Mouse (Mus musculus): ENCODE measurements around the gene Brsk1. TPM values are rescaled to one million over a fixed set of nuclear protein-coding genes. Genes with fewer than 3 reads are reported as not detected.

The Brsk1 gene
- polyA plus RNA-seq, 1 experiment from 2014 or later, result not detected

- 0 out of 2 replicates have a peak overlapping the region, but pooled peaks have one; percentile 21 for H3K9ac ChIP-seq (replicated peaks)
Measured at GRCm38 (mm10) chr7:4670655-4671255, 19.6 kb upstream of the Brsk1 start.

DNA sequence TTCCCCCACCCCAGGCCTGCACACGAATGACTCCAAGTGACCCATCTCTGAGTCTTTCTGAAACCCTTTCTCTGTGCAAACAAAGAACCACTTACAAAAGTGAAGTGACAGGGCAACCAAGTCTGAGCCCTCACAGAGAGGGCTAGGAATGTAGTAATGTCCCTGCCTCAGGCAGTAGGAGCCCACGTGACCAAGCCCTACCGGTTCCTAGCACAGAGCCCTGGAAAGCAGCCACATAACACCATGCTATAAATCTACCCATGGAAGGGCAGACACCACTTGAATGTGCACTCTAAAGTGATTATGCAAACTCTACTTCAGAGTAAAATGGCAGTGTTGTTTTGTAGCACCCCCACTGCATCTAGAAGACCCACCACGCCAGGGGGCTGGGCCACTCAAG lies 18.4 kb upstream of the Brsk1 start:
- no peak for ATAC-seq
- Histone ChIP-seq H3K9me3 (ENCODE audit: low read length) (no peaks in the 10 kb centered on the region), H3K27me3 (ENCODE audit: insufficient read depth, low read length) (no peaks in the 10 kb centered on the region), H3K9ac (replicated peaks) (no peak overlapping the region), H3K4me2 (ENCODE audit: low read depth, low read length) (no peak overlapping the region), H3K36me3 (replicated peaks; ENCODE audit: insufficient read depth, low read length) (peaks cover 19% of the 10 kb centered on the region), H3K4me3 (ENCODE audit: low read depth, low read length) (no peak overlapping the region), H3K27ac (ENCODE audit: low read depth) (no peak overlapping the region), H3K4me1 (ENCODE audit: insufficient read depth) (peaks cover 21% of the 10 kb centered on the region)
- TF ChIP-seq EP300 (IDR thresholded peaks at IDR 0.05; ENCODE audit: low read depth) (no peak), CTCF (IDR thresholded peaks at IDR 0.05; ENCODE audit: low read depth) (no peak)
- DNase-seq, result no peak
- 68% methylated on average over 4 of the region's 4 CpGs for WGBS (ENCODE audit: insufficient replicate concordance)

More at GRCm38 (mm10) chr7:4670655-4671255, 19.6 kb upstream of the Brsk1 start:
- Histone ChIP-seq H3K27me3 (ENCODE audit: insufficient read depth, low read length) (no peaks in the 10 kb centered on the region), H3K9me3 (ENCODE audit: low read length) (no peaks in the 10 kb centered on the region), H3K36me3 (replicated peaks; ENCODE audit: insufficient read depth, low read length) (peaks cover 19% of the 10 kb centered on the region), H3K4me1 (ENCODE audit: insufficient read depth) (peaks cover 21% of the 10 kb centered on the region), H3K4me2 (ENCODE audit: low read depth, low read length) (peak overlapping the region; percentile 53), H3K27ac (ENCODE audit: low read depth) (peak overlapping the region; percentile 64), H3K4me3 (ENCODE audit: low read depth, low read length) (no peak overlapping the region)
- DNase-seq, result no peak
- WGBS (ENCODE audit: insufficient replicate concordance), result 61% methylated on average over 8 of the region's 8 CpGs
- peak; percentile 91 for ATAC-seq
- TF ChIP-seq EP300 (IDR thresholded peaks at IDR 0.05; ENCODE audit: low read depth) (peak; percentile 92), CTCF (IDR thresholded peaks at IDR 0.05; ENCODE audit: low read depth) (no peak)

- ATAC-seq (no peak), DNase-seq (no peak)
- H3K27me3 ChIP-seq (ENCODE audit: insufficient read depth, low read length), result no peaks in the 10 kb centered on the region
Measured at GRCm38 (mm10) chr7:4674114-4674731, 16.2 kb upstream of the Brsk1 start.

GRCm38 (mm10) chr7:4675200-4675599 lies 15.2 kb upstream of the Brsk1 start:
- no peak overlapping the region for H3K4me2 ChIP-seq (ENCODE audit: low read depth, low read length)
- no peak overlapping the region for H3K27ac ChIP-seq (ENCODE audit: low read depth)
- H3K4me3 ChIP-seq (ENCODE audit: low read depth, low read length), result no peak overlapping the region
- TF ChIP-seq EP300 (IDR thresholded peaks at IDR 0.05; ENCODE audit: low read depth), result no peak
- no peak for TF ChIP-seq CTCF (IDR thresholded peaks at IDR 0.05; ENCODE audit: low read depth)
- H3K9ac ChIP-seq (replicated peaks), result no peak overlapping the region
- peaks cover 23% of the 10 kb centered on the region for H3K36me3 ChIP-seq (replicated peaks; ENCODE audit: insufficient read depth, low read length)
- no peaks in the 10 kb centered on the region for H3K27me3 ChIP-seq (ENCODE audit: insufficient read depth, low read length)
- 82% methylated on average over 7 of the region's 7 CpGs for WGBS (ENCODE audit: insufficient replicate concordance)
- H3K4me1 ChIP-seq (ENCODE audit: insufficient read depth), result peaks cover 17% of the 10 kb centered on the region
- no peaks in the 10 kb centered on the region for H3K9me3 ChIP-seq (ENCODE audit: low read length)
- no peak for DNase-seq
- ATAC-seq, result no peak

More at GRCm38 (mm10) chr7:4674114-4674731, 16.2 kb upstream of the Brsk1 start:
- no peak overlapping the region for H3K27ac ChIP-seq (ENCODE audit: low read depth)
- TF ChIP-seq EP300 (IDR thresholded peaks at IDR 0.05; ENCODE audit: low read depth) (no peak), CTCF (IDR thresholded peaks at IDR 0.05; ENCODE audit: low read depth) (no peak)
- peaks cover 21% of the 10 kb centered on the region for H3K4me1 ChIP-seq (ENCODE audit: insufficient read depth)
- no peak overlapping the region for H3K4me2 ChIP-seq (ENCODE audit: low read depth, low read length)
- H3K9ac ChIP-seq (replicated peaks), result no peak overlapping the region
- no peak overlapping the region for H3K4me3 ChIP-seq (ENCODE audit: low read depth, low read length)
- no peaks in the 10 kb centered on the region for H3K9me3 ChIP-seq (ENCODE audit: low read length)
- 63% methylated on average over 12 of the region's 12 CpGs for WGBS (ENCODE audit: insufficient replicate concordance)
- peaks cover 23% of the 10 kb centered on the region for H3K36me3 ChIP-seq (replicated peaks; ENCODE audit: insufficient read depth, low read length)

GRCm38 (mm10) chr7:4683307-4683706 lies 7.1 kb upstream of the Brsk1 start:
- ATAC-seq (no peak), DNase-seq (no peak)
- Histone ChIP-seq H3K27ac (ENCODE audit: low read depth) (no peak overlapping the region), H3K27me3 (ENCODE audit: insufficient read depth, low read length) (no peaks in the 10 kb centered on the region), H3K9me3 (ENCODE audit: low read length) (no peaks in the 10 kb centered on the region), H3K4me3 (ENCODE audit: low read depth, low read length) (no peak overlapping the region), H3K9ac (replicated peaks) (no peak overlapping the region), H3K36me3 (replicated peaks; ENCODE audit: insufficient read depth, low read length) (0 out of 2 replicates have a peak, but pooled peaks cover 2% of the 10 kb centered on the region), H3K4me2 (ENCODE audit: low read depth, low read length) (no peak overlapping the region), H3K4me1 (ENCODE audit: insufficient read depth) (peaks cover 9% of the 10 kb centered on the region)
- TF ChIP-seq CTCF (IDR thresholded peaks at IDR 0.05; ENCODE audit: low read depth), result no peak
- TF ChIP-seq EP300 (IDR thresholded peaks at IDR 0.05; ENCODE audit: low read depth), result no peak
- WGBS (ENCODE audit: insufficient replicate concordance), result 59% methylated on average over 5 of the region's 5 CpGs

DNA sequence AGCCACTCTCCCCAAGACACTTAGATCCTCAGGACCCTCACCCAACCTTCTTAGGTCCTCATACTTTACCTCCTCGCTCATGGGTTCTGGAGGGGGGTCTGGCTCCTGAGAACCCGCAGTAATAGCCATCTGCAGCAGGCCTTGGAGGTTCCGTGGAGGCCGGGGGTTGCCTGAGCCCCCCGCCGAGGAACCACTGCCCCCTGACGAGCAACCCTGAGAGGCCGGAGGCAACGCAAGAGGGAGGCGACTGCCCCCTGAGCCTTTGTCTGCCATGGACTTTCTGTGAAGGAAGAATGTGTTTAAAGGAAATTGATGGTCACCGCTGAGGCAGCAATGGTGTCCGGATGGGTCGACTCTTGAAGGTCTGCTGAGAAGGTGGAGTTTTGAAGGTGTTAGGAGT lies 6.2 kb upstream of the Brsk1 start:
- no peaks in the 10 kb centered on the region for H3K9me3 ChIP-seq (ENCODE audit: low read length)
- peaks cover 9% of the 10 kb centered on the region for H3K4me1 ChIP-seq (ENCODE audit: insufficient read depth)
- TF ChIP-seq CTCF (IDR thresholded peaks at IDR 0.05; ENCODE audit: low read depth) (no peak), EP300 (IDR thresholded peaks at IDR 0.05; ENCODE audit: low read depth) (no peak)
- H3K27ac ChIP-seq (ENCODE audit: low read depth), result no peak overlapping the region
- H3K4me3 ChIP-seq (ENCODE audit: low read depth, low read length), result peak overlapping the region; percentile 71
- 0 out of 2 replicates have a peak, but pooled peaks cover 2% of the 10 kb centered on the region for H3K36me3 ChIP-seq (replicated peaks; ENCODE audit: insufficient read depth, low read length)
- DNase-seq (no peak), ATAC-seq (no peak)
- no peaks in the 10 kb centered on the region for H3K27me3 ChIP-seq (ENCODE audit: insufficient read depth, low read length)
- peak overlapping the region; percentile 77 for H3K4me2 ChIP-seq (ENCODE audit: low read depth, low read length)
- peak overlapping the region; percentile 54 for H3K9ac ChIP-seq (replicated peaks)
- WGBS (ENCODE audit: insufficient replicate concordance), result 5% methylated on average over 13 of the region's 13 CpGs
